Mouse (Mus musculus) cerebellum, postnatal 36 days (tissue): ENCODE results near the gene Pex13.
A peak's percentile ranks its signal among the peaks of the same experiment; 100 is the strongest.
"Not testable (repeated sequence)": the region's sequence is repeated elsewhere in the genome, so short reads cannot be mapped to it uniquely, and the experiment has no call there.

ENCODE experiments used
- DNase-seq, 2 experiments: peaks; one replicate each; pipeline ENCODE4 v3.0.0; 2021 to 2022; ENCODE audit warnings: mixed read lengths in 2 of 2

The Pex13 gene

GRCm38 (mm10) chr11:23634573-23634972 lies 31.2 kb downstream of the Pex13 start:
- DNase-seq: peak; percentile 7 to 13

- no peak for DNase-seq
These were observed 31.9 kb downstream of the Pex13 start for GRCm38 (mm10) chr11:23633879-23634215.

GRCm38 (mm10) chr11:23632945-23633878 lies 32.5 kb downstream of the Pex13 start, which contains the start of gene 0610010F05Rik:
Gene 0610010F05Rik, minus strand, starts transcription at chr11:23633639.
- peak; percentile 80 to 89 for DNase-seq

GRCm38 (mm10) chr11:23630664-23631063 lies 35.1 kb downstream of the Pex13 start:
- no peak for DNase-seq

GRCm38 (mm10) chr11:23618995-23619394 lies 46.8 kb downstream of the Pex13 start:
- no peak for DNase-seq

GRCm38 (mm10) chr11:23614546-23614945 lies 51.2 kb downstream of the Pex13 start:
- no peak for DNase-seq

- DNase-seq: not testable (repeated sequence)
These were observed 58.5 kb downstream of the Pex13 start for GRCm38 (mm10) chr11:23607291-23607690.
